Mouse (Mus musculus) spleen, postnatal 36 days (tissue): ENCODE measurements around the gene Flcn.

Source experiments
- DNase-seq, 2 experiments: peaks; one replicate each; pipeline ENCODE4 v3.0.0; 2022; ENCODE audit warnings: low spot score in 2 of 2, mixed read lengths in 1 of 2

The Flcn gene

DNA sequence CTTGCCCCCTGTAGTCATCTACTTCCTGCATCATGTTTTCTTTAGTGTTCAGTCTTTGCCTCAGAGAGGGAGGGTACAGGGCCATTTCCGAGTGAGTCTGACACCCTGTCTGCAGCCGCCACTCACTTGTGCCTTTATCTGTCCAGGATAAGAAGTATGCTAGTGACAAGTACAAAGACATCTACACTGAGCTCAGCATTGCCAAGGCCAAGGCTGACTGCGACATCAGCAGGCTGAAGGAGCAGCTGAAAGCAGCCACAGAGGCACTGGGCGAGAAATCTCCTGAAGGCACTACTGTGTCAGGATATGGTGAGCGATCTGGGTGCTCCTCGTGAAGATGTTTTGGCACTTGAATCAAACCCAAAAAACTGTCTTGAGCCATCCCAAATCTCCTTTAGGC lies 40.1 kb downstream of the Flcn start:
- no peak for DNase-seq

DNA sequence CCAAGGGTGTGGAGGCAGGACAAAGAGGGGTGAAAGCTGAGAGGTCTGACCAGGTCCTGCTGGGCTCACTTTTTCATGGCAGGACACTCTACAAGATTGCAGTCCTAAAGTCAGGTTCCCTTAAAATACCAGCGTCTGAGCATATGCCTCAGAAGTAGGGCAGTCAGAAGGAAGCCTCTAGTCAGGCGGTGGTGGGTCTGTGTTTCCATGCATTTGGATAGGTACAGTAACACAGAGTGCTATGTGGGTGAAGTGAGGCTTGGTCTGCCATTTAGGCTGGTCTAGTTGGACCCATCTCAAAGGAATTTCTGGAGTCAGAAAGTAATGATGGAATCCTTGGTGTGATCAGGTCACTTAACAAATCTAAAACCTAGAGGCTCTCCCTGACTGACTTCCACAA lies 40.5 kb downstream of the Flcn start:
- no peak for DNase-seq

DNA sequence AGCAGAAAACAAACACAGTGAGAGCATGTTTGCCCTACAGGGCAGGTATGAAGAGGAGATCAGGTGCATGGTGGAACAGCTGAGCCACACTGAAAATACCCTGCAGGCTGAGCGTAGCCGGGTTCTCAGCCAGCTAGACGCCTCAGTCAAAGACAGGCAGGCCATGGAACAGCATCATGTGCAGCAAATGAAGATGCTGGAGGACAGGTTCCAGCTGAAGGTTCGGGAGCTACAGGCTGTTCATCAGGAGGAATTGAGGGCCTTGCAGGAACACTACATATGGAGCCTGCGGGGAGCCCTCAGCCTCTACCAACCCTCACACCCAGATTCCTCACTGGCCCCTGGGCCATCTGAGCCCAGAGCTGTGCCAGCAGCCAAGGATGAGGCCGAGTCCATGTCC lies 49.0 kb downstream of the Flcn start:
- no peak for DNase-seq

DNA sequence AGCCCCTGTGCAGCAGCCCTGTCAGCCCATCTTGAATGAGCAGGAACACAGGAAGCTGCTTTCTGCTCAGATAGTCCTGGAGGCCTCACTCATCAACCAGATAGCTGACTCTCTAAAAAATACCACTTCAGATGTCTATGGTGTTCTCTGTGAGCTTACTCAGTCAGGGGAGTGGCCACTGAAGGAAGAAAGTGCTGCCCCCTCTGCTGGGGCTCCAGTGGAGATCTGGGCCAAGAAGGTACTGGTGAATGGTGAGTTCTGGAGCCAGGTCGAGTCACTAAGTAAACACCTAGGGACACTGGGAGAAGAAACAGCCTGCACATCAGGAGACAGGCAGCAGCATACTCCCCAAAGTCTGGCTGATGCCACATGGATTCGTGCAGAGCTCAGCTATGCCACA lies 50.2 kb downstream of the Flcn start:
- no peak for DNase-seq

DNA sequence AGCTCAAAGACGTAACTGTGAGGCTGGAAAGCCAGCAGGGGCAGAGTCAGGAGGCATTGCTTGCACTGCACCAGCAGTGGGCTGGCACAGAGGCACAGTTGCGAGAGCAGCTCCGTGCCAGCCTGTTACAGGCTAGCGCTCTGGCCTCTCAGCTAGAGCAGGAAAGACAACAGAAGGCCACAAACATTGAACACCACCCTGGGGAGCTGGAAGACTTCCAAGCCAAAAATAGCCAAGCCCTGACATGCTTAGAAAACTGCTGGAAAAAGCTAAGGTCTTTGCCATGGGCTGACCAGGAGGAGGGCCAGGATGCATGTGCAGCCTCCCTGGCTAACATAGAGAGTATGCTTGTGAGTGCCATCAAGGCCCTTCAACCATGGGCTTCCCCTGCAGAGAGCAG lies 50.6 kb downstream of the Flcn start:
- no peak for DNase-seq

DNA sequence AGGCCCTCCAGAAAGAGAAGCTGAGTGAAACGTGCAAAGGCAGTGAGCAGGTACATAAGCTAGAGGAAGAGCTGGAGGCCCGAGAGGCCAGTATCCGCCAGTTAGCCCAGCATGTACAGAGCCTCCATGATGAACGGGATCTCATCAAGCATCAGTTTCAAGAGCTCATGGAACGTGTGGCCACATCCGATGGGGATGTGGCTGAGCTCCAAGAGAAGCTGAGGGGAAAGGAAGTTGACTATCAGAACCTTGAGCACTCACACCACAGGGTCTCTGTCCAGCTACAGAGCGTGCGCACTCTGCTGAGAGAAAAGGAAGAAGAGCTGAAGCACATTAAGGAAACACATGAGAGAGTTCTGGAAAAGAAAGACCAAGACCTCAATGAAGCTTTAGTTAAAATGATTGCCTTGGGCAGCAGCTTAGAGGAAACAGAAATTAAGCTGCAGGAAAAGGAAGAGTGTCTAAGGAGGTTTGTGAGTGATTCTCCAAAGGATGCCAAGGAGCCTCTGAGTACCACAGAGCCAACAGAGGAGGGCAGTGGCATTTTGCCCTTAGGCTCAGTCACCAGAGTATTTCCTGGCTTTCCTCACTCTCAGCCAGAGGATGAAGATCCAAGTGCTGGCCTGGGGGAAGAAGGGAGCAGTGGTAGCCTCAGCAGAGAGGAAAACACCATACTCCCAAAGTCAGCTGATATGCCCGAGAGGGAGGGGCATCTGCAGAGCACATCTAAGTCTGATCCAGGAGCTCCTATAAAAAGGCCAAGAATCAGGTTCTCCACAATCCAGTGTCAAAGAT lies 51.4 kb downstream of the Flcn start:
- no peak for DNase-seq

DNA sequence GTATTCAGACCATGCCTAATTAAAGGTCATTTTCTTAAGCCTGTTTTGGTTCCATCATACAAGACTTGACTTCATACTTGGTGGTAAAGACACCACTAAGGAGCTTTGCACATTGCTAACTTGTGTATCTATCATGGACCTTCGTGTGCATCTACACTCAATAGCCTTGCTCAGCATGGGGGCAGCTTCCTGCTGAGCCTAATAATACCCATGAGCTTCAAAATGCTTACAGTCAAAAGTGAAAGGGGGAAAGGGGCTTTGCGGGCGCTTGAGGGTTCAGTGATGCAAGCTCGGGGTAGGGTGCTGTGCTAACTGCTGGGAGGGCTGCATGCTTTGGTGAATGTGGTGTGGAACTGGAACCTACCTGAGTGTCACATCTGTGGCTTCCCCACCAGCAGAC lies 53.5 kb downstream of the Flcn start:
- DNase-seq: no peak

DNA sequence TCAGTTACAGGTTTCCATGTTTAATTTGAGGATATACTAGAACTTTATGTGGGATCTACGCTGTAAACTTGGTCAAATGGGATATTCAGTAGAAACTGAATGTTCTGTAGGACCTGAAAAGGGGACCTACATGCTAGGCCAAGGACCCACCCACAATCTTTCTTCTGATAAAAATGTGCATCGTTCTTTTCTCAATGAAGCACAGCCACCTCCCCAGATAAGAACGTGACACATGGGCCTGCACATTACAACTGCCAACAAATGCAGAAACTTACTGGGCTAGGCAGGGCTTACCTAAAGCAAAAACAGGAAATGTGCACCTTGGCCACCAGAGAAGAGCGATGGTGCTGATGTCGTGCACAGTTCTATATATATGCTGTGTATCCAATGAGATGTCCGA lies 55.3 kb downstream of the Flcn start:
- DNase-seq: no peak

DNA sequence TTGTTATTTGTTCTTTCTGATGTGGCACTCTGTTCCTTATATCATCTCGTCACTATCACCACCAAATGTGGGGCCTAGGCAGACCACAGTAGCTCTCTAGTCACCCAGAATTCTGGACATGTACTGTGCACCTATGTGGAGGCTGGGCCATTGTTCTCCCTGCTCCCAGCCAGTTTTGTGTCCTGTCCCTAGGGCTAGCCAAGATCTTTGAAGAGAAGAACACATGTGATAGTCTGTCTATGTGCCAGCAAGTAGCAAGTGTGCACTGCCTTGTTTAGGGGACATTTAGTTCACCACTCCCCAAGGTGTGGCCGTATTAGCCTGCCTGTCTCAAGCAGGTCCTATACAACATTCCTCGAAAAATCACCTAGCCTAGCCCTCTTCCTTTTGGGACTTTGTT lies 60.8 kb downstream of the Flcn start:
- DNase-seq: no peak

DNA sequence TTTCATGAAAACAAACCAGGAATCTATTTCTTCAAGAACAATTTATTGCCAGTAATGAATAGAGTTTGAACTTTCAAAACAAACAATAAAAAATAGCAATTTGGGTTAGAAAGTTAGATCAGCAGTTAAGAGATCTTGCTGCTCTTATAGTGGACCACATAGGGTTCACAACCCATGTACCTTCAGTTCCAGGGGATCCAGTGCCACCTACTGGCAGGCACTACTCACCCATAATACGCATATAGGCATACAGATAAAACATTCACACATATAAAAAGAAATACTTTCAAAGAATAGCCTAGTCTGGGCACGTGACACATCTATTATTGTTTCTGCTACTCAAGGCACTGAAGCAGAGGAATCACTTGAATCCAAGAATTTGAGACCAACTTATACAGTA lies 63.2 kb downstream of the Flcn start:
- DNase-seq: peak; percentile 29 to 33

DNA sequence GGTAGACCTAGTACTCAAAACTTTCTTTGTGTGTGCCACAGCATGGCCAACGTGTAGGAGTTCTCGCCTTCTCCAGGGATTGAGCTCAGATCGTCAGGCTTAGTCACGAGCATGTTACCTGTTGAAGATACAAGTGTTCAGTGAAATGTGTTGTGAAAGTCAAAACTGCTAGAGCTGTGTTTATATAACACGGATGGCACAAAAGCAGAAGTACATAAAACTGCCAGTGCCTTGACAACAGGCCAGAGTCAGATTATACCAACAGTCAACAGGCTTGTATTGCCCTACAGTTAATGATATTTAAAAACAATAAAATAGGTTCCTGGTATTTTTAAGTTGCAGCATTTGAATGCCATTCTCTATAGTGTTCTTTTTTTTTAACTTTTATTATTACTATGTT lies 64.0 kb downstream of the Flcn start:
- no peak for DNase-seq

DNA sequence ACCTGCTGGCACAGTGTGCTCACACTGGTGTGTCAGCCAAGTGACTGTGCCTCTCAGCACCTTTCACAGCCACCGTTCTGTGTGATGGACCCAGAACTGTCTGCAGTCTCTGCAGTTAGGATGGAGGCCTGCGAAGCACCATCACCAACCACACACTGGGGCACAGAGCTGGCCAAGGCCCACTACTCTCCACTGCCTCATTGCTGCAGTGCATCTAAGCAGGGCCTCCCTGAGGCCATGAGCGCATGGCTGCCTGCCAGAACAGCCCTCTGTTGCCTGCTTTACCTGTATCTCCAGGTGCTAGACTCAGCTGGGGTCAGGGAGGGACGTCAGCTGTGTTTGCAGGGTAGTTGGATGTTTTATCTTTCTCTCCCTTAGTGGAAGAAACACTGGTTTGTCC lies 65.4 kb downstream of the Flcn start:
- DNase-seq: no peak

DNA sequence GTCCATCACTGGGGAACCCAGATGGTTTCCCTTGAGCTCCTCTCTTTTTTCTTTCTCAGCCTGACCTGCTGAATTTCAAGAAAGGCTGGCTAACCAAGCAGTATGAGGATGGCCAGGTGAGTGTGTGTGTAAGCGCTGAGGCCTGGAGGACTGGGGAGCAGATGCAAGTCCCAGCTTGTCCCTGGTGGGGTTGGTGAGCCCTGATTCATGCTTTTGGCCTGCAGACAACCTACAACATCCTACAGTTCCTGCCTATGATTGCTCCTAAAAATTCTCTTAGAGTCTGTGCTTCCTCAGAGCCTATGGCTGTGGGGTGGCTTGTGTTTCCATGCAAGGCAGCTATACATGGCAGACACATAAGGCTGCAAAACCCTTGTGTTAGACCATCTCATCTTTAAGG lies 66.1 kb downstream of the Flcn start:
- DNase-seq: no peak

DNA sequence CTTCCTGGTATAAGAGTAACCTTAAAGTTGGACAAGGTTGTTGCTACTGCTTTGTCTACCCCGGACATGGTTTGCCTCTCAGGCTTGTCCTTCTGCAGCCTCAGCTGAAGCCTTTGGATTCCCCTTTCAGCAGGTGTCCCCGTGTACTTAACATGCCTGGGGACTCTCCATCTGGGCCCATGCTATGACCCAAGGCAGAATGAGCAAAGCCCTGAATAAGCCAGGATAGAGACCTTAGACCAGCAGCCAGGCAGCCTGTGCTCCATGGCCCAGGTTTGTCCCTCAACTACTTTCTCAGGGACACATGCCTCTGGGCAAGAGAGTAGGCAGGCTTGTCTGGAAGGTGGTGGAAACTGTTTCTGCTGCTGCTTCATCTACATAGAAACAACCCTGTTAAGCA lies 66.5 kb downstream of the Flcn start:
- DNase-seq: no peak

DNA sequence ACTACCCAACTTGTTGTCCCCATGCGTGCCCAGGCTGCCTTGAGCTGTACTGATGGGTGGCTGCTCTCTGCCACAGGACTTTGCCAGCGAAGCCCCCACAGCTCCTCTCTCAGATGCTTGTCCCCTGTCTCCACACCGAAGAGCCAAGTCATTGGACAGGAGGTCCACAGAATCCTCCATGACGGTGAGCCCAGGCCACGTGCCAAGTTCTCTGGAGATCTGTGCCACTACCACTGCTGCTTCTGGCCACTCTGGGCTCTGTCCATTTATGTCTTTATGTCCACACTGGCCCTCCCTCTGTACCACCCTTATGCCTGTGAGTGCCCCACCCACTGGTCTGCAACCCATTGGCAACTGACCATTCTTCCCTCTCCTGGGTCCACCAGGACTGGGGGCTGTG lies 67.9 kb downstream of the Flcn start:
- DNase-seq: no peak
